Mouse (Mus musculus): ENCODE measurements around the gene Gm20721.
"Not testable (repeated sequence)": the region's sequence is repeated elsewhere in the genome, so short reads cannot be mapped to it uniquely, and the experiment has no call there.

Gene Gm20721

DNA sequence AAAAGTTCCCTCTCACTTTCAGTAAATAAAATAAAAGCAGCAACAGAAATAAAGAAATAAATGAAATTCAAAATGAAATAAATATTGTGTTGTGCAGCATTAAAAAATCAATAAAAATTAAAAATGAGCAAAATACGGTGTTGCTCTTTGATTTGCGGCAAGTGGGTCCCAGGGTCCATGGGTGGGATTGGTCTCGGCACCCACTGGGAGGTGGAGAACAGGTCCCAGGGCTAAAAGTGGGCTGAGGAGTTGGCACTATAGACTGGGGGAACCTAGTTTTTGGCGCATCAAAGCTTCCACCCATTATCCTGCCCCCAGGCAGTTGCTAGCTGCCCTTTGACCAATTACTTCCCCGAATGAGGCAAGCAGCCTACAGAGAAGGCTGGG lies at the start of gene Gm20721:
Gene Gm20721 (minus strand): TSS at position 101 of the 387 bp plus-strand sequence.
- no peak for DNase-seq (ENCODE audit: low spot score)

DNA sequence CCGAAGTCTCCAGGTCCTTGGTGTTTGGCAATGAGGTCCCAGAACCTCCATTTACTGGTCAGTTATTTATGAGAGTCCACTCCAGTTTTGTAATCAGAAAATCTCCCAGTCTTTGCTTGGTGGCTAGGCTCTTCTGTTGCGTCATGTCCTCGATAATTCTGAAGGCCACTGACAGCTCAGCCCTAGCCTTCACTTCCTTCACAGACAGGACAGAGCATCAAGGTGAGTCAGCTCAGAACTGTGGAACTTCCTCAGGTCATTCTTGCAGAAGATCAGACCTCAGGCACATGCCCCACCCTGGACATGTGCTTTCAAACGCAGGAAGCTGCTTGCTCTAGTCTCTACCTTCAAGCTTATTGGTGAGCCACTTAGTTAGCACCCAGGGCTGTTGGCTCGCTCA lies 46.9 kb upstream of the Gm20721 start:
- no peak for DNase-seq (ENCODE audit: low spot score)

DNA sequence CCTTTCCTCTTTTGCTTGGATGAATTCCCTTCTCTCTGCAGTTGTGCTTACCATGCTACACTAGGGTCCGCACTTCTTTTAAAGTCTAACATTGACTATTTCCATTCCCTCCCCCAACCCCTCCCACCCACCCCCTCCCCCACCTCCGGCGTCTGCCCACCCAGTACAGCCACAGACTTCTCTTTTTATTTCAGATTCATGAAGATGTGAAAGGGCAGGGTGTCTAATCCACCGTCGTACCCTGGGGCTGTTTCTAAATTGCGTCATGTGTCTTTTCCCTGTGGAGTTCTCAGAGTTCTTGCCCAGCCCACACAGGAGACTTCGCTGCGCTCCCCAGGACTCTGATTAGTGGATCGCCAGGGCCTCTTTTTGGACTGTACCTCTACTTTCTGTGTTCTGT lies 46.0 kb upstream of the Gm20721 start:
- DNase-seq (ENCODE audit: low spot score): no peak

DNA sequence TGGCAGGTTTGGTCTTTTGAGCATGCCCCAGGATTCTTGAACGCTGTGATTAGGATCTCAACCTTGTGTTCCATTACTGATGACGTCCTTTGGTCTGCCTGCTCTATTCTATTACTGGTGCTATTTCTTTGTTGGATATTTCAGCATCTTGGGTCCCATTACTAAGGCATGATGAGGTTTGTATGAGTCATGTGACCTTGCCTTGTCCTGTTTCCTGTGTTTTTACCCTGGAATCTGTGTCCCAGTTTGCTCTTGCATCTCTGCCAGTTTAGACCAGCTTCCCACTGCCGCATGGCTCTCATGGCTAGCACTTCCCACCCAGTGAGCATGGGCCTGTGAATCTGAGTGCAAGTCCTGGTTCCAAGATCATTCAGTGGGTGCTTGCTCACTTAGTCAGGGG lies 45.4 kb upstream of the Gm20721 start:
- no peak for DNase-seq (ENCODE audit: low spot score)

DNA sequence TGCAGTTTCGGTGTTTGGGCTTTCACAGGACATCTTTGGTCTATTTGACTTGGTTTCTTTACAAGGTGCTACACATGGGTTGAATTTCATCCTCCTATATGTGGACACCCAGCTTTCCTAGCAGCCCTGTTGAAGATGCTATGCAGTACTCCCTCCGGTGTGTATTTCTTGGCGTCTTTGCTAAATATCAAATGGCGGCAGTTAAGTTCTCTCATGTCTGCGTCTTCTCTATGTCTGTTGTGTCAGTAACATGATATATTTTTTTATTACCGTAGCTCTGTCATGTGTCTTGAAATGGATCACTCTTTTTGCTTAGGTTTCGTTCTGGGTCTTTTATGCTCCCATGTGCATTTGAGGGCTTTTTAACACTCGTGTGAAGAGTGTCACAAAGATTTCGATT lies 34.5 kb upstream of the Gm20721 start:
- no peak for DNase-seq (ENCODE audit: low spot score)

DNA sequence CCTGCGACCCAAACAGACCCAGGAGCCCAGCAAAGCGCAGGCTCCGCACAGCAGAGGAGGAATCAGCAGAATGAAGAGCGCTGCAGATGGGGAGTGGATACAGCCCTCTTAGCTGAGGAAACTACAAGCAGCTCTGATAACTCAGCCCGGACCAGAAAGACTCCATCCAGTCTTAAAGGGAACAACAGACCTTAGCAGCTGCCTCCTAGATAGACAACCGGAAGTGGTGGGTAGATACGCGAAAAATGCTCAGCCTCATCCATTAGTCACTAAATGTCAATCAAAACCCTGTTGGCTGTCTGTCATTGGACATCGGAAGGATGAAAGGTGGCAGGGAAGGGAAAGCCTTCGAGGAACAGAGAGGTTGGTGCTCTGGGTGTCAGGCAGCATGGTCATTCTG lies 20.1 kb upstream of the Gm20721 start:
- DNase-seq (ENCODE audit: low spot score): no peak

DNA sequence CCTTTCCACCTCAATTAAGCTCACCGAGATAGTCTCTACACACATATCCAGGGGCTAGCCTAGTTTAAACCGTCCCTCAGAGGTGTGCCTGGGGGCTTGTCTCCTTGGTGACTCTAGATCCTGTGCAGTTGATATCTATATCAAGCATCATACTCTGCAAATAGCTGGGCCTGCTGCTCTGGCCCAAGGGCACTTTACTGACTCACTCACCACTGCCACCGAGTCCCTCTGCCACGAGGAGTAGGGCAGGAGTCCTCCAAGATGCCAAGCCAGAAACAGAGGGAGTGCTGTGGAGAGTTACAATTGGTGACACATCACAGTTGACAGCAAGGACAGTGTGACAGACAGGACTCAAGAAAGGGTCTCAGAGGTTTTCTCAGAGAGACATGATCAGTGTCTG lies 13.1 kb upstream of the Gm20721 start:
- DNase-seq (ENCODE audit: low spot score): no peak

DNA sequence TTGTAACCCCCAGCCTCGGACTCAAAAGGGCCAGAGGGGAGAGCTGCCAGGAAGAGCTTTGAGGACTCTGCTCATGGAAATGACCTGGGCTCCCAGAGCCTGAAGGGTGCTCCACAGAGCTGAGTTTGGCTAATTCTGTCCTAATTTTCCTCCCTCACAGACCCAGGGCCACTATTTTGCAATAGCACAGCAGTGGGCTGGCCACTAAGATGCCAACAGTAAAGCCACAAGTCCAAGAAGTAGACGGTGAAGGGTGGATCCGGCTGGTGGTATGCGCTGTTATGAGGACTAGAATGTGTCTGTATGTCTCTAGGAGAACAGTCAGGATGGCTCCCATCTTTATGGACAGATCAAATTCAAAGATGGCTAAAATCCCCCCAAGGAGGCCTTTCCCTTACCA lies 12.0 kb upstream of the Gm20721 start:
- no peak for DNase-seq (ENCODE audit: low spot score)

DNA sequence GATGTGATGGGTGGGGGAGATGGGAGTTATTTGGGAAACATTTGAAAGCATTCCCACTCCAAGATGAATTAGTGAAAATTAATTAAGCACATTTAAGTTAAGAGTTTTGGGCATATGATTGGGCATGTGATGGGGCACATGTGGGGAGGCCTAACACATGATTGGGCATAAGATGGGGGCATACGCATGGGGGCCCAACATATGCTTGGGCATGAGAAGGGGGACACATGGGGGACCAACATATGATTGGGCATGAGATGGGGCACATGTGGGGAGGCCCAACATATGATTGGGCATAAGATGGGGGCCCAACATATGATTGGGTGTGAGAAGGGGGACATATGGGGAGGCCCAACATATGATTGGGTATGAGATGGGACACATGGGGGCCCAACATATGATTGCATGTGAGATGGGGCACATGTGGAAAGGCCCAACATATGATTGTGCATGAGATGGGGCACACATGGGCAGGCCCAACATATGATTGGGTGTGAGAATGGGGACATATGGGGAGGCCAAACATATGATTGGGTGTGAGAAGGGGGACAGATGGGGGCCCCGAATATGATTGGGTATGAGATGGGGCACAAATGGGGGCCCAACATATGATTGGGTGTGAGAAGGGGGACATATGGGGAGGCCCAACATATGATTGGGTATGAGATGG lies 622 bp upstream of the Gm20721 start:
- DNase-seq (ENCODE audit: low spot score): not testable (repeated sequence)

DNA sequence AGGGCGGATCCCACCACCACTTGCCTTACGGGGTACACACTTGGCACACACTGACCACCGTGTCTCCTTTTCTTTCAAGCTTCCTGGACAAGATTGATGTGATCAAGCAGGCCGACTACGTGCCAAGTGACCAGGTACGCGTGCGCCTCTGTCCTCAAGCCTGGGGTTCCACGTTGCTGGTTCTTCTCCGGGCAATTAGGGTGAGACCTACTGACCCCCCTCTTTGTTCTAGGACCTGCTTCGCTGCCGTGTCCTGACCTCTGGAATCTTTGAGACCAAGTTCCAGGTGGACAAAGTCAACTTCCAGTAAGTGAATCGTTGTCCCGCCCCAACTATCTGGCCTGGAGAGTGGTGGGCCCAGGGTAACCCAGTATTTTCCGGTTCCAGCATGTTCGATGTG lies 1.5 kb downstream of the Gm20721 start:
- DNase-seq (ENCODE audit: low spot score): no peak

DNA sequence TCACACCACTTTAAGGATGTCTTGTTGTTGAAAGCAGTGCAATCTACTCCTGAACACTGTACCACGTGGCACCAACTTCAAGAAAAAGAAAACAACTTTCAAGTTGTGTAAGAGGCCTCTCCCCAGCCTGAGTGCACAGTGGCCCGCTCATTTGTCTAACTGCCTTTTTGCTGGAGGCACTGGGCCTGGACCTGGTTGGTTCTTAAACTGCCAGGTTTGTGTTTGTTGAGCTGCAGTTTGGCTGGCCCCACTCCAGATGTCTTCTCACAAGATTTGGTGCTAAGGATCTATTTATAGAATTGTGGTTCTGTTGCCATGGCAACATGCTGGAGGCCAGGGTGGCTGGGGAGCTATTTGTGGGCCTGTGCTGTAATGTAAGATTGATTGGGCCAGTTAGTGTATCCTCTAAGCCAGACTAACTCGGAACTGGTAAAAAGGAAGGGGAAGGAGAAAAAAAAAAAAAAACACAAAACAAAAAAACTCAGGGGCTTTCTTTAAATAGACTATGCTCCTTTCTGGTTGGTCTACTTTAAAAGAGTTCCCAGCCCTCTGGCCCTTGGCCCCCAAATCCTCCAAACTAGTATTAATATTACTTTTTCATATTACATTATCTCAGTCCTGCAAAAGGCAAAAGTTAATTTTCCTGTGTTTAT lies 2.4 kb downstream of the Gm20721 start:
- DNase-seq (ENCODE audit: low spot score): no peak

DNA sequence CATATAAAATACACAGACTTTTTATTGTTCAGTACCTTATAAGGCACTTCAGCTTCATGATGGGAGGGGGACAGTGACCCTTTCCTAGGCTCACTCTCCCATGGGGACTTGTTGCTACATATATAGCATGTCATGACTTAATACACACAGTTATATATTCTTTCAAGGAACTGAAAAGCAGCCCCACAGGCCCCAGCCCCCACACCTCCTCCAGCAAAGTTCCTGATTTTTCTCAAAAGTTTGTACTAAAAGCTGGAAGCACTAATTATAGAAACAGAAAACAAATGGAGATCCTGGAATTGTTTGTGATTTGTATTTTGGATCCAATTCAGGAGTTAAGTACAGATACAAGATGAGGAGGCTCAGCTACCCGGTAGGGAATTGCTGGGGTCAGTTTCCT lies 2.9 kb downstream of the Gm20721 start:
- DNase-seq (ENCODE audit: low spot score): no peak

DNA sequence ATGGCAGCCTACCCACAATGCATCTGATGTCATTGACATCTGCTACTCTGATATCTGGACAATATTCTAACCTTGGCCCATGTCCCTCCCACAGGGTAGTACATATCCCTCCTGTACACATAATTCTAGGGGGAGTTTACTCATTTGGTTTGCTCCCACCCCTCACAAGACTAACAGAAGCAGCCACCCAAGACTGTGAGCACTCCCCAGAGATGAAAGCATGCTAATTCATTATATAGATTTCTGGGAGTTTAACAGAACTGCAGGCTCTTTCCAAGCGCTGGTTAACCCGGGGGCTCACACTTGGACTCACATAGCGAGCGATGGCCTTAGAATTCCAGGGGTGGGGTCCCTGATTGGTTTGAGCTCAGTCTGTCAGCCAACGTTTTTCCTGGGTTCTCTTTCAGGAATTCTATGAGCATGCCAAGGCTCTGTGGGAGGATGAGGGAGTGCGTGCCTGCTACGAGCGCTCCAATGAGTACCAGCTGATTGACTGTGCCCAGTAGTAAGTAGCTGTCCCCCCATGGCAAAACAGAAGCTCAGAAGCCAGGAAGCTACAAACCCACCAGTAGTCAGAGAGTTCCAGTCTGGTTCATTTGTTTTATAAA lies 3.6 kb downstream of the Gm20721 start:
- no peak for DNase-seq (ENCODE audit: low spot score)

DNA sequence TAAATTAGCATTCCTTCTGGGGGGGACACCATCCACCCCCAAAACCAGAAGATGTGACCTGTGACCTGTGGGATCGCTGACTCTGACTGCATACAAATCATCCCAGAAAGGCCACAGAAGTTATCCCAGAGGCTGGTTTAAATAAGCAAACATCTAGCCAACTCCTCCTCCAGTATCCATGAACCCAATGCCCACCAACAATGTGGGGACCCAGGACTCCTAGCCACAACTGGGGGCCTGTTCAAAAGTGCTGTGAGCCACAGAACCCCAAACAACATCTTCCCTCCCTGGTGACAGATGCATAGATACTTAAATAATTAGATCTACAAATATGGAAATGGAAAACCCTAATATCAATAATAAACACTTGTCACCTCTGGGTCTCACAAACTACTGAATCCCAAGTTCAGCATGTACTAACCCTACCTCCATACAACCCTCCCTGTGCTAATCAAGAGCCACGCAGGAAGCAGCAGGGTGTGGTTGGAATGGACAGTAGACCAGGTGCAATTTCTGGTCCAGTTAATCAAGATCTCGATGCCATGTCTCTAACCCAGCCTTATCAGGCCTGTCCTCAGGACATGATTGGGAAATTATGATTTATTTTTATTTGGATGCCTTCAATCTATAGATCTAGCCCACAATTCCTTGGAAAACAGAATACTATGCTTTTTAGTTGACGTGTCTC lies 5.5 kb downstream of the Gm20721 start:
- no peak for DNase-seq (ENCODE audit: low spot score)

DNA sequence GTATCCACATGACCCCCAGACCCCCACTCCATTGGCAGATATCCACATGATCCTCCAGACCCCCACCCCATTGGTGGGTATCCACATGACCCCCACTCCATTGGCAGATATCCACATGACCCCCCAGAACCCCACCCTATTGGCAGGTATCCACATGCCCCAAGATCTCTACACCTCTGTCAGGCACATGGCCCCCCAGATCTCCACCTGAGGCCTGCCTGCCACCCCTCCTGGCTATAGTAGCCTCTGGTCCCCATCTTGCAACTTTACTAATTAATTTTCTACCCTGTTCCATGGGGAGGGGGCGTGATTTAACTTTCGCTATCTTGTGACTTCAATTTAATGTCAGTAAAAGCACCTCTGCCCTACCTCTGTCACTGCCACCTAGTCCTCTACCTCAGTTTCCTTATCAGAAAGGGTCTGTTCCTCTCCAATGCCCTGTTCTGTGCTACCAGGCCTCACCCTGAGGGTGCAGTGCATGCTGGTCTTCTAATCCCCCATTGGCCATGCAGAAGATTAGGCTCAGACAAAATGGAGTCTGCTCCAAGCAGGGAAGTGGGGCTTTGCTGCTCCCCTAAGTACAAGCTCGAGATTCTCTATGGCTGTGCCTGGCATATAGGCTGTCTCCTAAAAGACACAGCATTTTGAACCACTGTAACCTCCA lies 6.2 kb downstream of the Gm20721 start:
- DNase-seq (ENCODE audit: low spot score): no peak

DNA sequence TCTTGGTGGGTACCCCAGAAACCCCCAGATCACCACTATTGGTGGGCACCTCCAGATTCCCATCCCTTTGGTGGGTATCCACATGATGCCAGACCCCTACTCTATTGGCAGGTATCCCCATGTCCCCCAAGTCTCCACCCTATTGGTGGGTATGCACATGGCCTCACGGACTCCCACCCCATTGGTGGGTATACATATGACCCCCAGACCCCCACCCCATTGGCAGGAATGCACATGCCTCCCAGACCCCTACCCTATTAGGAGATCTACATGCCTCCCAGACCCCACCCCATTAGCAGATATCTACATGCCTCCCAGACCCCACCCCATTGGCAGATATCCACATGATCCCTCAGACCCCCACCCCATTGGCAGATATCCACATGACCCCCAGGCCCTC lies 6.8 kb downstream of the Gm20721 start:
- DNase-seq (ENCODE audit: low spot score): no peak

DNA sequence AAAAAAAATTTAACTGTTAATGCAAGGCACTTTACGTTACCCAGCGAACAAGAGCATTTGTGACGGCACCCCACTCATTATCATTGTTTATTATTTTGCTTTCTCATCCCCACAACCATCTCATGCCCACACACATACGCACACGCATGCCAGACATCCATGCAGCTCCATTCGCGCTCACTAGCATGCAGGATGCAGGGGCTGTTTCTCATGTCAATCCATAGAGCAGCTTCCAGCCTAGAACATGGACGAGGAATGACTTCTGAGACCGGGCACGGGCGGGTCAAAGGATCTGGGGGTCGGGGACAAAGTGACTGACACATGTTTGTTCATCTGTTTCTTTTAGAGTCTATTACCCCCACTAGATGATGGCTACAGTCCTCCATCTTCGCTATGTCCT lies 9.2 kb downstream of the Gm20721 start:
- DNase-seq (ENCODE audit: low spot score): no peak

DNA sequence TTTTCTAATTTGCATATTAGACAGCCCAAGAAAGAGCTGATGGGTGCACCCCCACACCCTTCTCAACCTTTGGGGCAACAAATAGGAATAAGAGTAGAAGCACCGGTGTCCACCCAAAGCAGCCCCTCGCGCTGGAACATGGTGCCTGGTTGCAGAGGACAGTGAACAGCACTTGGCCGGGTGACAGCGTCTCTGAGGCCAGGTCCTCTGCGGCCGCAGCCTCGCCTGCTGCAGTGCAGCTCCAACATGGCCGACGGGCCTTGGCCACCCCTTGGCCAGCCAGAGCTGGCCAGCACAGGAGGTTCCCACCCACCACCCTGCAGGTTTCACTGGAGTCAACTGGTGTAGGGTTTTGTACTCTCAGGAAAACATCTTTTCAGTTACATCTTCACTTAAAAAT lies 12.1 kb downstream of the Gm20721 start:
- DNase-seq (ENCODE audit: low spot score): no peak

DNA sequence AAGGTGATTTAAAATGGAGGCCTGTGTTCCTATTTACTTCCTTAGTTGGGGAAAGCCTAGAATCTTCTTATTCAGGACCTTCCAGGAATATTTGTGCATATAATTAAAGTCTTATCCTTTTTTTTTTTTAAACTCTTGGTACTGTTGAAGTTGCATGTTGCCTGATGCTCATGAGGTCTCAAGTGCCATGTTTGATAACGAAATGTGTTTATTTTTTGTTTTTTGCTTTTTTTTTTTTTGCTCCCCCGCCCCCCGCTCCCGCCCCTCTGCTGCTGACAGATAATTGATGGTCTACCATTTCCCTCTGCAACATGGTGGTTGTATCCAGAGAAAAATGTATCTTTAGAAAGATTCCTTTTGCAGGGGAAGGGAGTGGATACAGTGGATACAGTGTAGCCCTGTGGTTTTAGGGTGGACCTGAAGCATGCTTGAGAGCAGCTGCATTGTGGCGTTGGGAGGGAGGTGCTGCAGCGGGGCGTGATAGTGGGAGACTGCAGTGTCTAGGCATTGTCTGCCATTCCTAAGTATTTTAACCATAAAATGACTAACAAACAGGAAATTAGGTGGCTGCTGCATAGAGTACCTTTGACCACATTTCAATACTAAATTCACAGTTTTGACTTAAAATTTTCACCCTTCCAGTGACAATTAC lies 13.1 kb downstream of the Gm20721 start:
- DNase-seq (ENCODE audit: low spot score): no peak

DNA sequence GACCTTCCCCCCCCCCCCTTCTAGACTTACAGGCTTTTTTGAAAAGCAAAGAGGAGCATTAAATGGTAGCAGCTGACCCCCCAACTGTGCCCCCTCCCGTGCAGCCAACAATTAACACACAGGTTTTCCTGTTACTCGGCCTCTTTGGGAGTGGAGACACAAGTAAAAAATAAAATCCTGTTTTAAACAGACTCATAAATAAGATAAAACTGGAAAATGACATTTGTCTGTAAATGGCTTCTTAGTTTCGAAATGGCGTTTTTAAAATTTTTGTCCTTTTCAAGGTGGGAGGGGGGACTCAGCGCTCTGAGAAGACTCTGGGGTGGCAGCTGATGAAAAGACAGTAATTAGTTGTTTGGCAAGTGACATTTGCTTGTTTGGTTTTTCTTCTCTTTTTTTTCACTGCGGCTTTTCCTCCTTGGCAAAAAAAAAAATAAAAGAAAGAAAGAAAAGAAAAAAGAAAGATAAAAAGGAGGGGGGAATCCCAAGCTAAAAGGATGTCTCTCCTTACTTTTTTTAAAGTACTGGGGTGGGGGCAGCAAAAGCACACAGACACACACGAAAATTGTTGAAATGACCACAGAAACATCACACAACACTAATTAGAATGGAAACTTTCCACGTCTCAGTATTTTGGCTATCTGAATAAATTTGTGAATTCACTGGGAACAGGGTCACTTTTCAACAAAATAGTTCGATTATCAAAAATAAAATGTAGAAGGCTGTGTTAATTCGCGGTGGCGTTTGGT lies 15.1 kb downstream of the Gm20721 start:
- DNase-seq (ENCODE audit: low spot score): no peak

DNA sequence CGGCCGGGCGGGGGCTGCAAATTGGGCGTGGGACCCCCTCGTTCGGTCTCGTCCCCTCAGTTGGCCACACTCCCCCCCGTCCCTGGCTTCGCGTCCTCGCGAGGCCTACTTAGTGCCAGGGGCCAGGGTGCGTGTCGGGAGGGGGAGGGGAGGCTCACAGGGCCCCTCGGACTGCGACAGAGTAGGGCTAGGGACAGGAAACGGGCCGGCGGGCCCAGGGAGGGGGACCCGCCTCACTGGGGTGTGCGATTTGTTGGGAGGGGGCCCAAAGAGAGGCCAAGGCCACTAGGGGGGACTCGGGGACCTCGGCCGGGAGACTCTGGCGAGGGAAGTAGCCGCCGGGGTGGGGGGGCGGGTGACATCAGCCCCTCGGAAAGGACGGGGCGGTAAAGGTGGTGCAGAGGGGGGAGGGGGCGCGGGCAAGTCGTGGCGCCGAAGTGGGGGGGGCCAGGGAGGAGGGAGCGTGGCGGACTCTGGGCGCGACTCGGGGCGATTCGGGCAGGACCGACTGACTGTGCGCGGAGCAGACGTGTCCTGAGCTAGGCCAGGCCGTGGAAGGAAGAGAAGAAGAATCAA lies 15.8 kb downstream of the Gm20721 start:
- DNase-seq (ENCODE audit: low spot score): peak; percentile 50
